In genomic region chr14:45317921-45318411, GRCm38 (mm10) we compare ENCODE assay signal across 7 mouse cellular contexts. TPM values are rescaled to one million over a fixed set of nuclear protein-coding genes. Genes with fewer than 3 reads are reported as not detected.
A peak's percentile ranks its signal among the peaks of the same experiment; 100 is the strongest.
DNase-seq lines count a peak whose midpoint lies in the region; ATAC-seq and TF ChIP-seq lines count a peak whose summit lies in the region.

No protein-coding gene starts in this region.

- H3K4me1 ChIP-seq in heart, embryonic 14.5 days (ENCODE audit: control insufficient read depth in 2 of 2, insufficient read depth in 2 of 2, low read length in 2 of 2): peaks cover 6 to 27% of the 10 kb centered on the region in 2 experiments
- peaks cover 45 to 53% of the 10 kb centered on the region in 2 experiments for H3K4me1 ChIP-seq in liver, embryonic 14.5 days (replicated peaks; ENCODE audit: control insufficient read depth in 2 of 2, insufficient read depth in 2 of 2, low read length in 1 of 2)
- peaks cover 14% of the 10 kb centered on the region for H3K4me1 ChIP-seq in neural tube, embryonic 14.5 days (ENCODE audit: control insufficient read depth, insufficient read depth, low read length)

- peak overlapping the region; percentile 98 for H3K9ac ChIP-seq in heart, embryonic 14.5 days (ENCODE audit: low read length)
- H3K9ac ChIP-seq in liver, embryonic 14.5 days (replicated peaks): peak overlapping the region; percentile 94
- H3K9ac ChIP-seq in neural tube, embryonic 14.5 days (replicated peaks; ENCODE audit: low read depth, low read length): peak overlapping the region; percentile 95

- no peaks in the 10 kb centered on the region for H3K27me3 ChIP-seq in heart, embryonic 14.5 days (ENCODE audit: control insufficient read depth, insufficient read depth, low read length)
- no peaks in the 10 kb centered on the region for H3K27me3 ChIP-seq in liver, embryonic 14.5 days (ENCODE audit: control insufficient read depth, insufficient read depth, low read length)
- H3K27me3 ChIP-seq in neural tube, embryonic 14.5 days (ENCODE audit: control insufficient read depth, insufficient read depth, low read length): no peaks in the 10 kb centered on the region

- H3K27ac ChIP-seq in heart, embryonic 14.5 days (replicated peaks in 1 of 2; ENCODE audit: control insufficient read depth in 1 of 2, insufficient read depth in 1 of 2, low read depth in 2 of 2, low read length in 2 of 2): peak overlapping the region; percentile 81 to 93
- peak overlapping the region; percentile 52 for H3K27ac ChIP-seq in liver, embryonic 14.5 days
- H3K27ac ChIP-seq in neural tube, embryonic 14.5 days (ENCODE audit: low read depth, low read length): peak overlapping the region; percentile 92

- peak; percentile 43 for ATAC-seq in heart, embryonic 14.5 days (ENCODE audit: insufficient number of reproducible peaks, insufficient read depth, low FRiP score, low read depth)
- peak; percentile 59 for ATAC-seq in liver, embryonic 14.5 days (ENCODE audit: insufficient read depth)
- no peak; the same call in 1 of the 2 replicates for ATAC-seq in neural tube, embryonic 14.5 days (ENCODE audit: low read depth)

- DNase-seq in retina, postnatal 7 days (ENCODE audit: low read depth, low spot score): peak; percentile 8
- DNase-seq in retina, postnatal 1 day: no peak
- peak; percentile 50 for DNase-seq in c-Kit-negative CD71-positive TER-119-positive erythroid progenitor cells, embryonic 14.5 days (ENCODE audit: low read depth, low spot score)
- no peak for DNase-seq in liver, embryonic 14.5 days (ENCODE audit: low read depth in 3 of 3, low spot score in 3 of 3)
- DNase-seq in urinary bladder, postnatal 25 days (ENCODE audit: low spot score): no peak

- TF ChIP-seq EP300 in liver, embryonic 14.5 days (IDR thresholded peaks at IDR 0.05; ENCODE audit: low read depth): no peak

- no peaks in the 10 kb centered on the region for H3K36me3 ChIP-seq in heart, embryonic 14.5 days (ENCODE audit: control insufficient read depth, insufficient read depth, low read length)
- H3K36me3 ChIP-seq in liver, embryonic 14.5 days (replicated peaks; ENCODE audit: control insufficient read depth, insufficient read depth, low read depth): no peaks in the 10 kb centered on the region
- H3K36me3 ChIP-seq in neural tube, embryonic 14.5 days (ENCODE audit: control insufficient read depth, insufficient read depth, low read length): no peaks in the 10 kb centered on the region

- H3K4me3 ChIP-seq in heart, embryonic 14.5 days (ENCODE audit: control insufficient read depth in 1 of 2, insufficient read depth in 1 of 2, low read depth in 1 of 2, low read length in 2 of 2): peak overlapping the region; percentile 89 to 99
- peak overlapping the region; percentile 91 to 96 for H3K4me3 ChIP-seq in liver, embryonic 14.5 days (ENCODE audit: insufficient read depth in 1 of 2, low read depth in 2 of 2, low read length in 2 of 2)
- peak overlapping the region; percentile 96 for H3K4me3 ChIP-seq in neural tube, embryonic 14.5 days (ENCODE audit: low read depth, low read length)

- under 1% methylated on average over 34 of the region's 38 CpGs for WGBS in heart, embryonic 14.5 days
- under 1% methylated on average over 37 of the region's 38 CpGs for WGBS in liver, embryonic 14.5 days (ENCODE audit: insufficient replicate concordance)
- WGBS in neural tube, embryonic 14.5 days: under 1% methylated on average over 30 of the region's 38 CpGs

- TF ChIP-seq CTCF in liver, embryonic 14.5 days (IDR thresholded peaks at IDR 0.05; ENCODE audit: low read depth): no peak

- peak overlapping the region; percentile 67 for H3K4me2 ChIP-seq in heart, embryonic 14.5 days (ENCODE audit: low read length)
- H3K4me2 ChIP-seq in liver, embryonic 14.5 days (ENCODE audit: low read depth): peak overlapping the region; percentile 97
- H3K4me2 ChIP-seq in neural tube, embryonic 14.5 days (ENCODE audit: low read depth, low read length): peak overlapping the region; percentile 71

- H3K9me3 ChIP-seq in heart, embryonic 14.5 days (ENCODE audit: control insufficient read depth, low read length): no peaks in the 10 kb centered on the region
- H3K9me3 ChIP-seq in liver, embryonic 14.5 days (ENCODE audit: control insufficient read depth, low read length): no peaks in the 10 kb centered on the region
- H3K9me3 ChIP-seq in neural tube, embryonic 14.5 days (ENCODE audit: control insufficient read depth, low read length): no peaks in the 10 kb centered on the region

RNA-seq across cellular contexts. Expression of gene Ero1l, which starts 0.6 kb away (rescaled TPM):
- 26.4 and 35.3 TPM in 2 replicates for polyA plus RNA-seq in heart, embryonic 14.5 days (2014; fragmentation: Nextera tagmentation; extraction: Ambion mirVana)
- polyA plus RNA-seq in liver, embryonic 14.5 days (2012; rRNA removed): 10.2 and 12.1 TPM in 2 replicates
- 25.6 and 30.4 TPM in 2 replicates for polyA plus RNA-seq in liver, embryonic 14.5 days (2014; fragmentation: Nextera tagmentation; extraction: Ambion mirVana)
- 21.1 and 24.3 TPM in 2 replicates for polyA plus RNA-seq in neural tube, embryonic 14.5 days (2014; fragmentation: Nextera tagmentation; extraction: Ambion mirVana)

RNA-seq across cellular contexts. Expression of gene Psmc6, which starts 11.6 kb away (rescaled TPM):
- 128 and 139 TPM in 2 replicates for polyA plus RNA-seq in heart, embryonic 14.5 days (2014; fragmentation: Nextera tagmentation; extraction: Ambion mirVana)
- 29.4 and 58.1 TPM in 2 replicates for polyA plus RNA-seq in liver, embryonic 14.5 days (2012; rRNA removed)
- polyA plus RNA-seq in liver, embryonic 14.5 days (2014; fragmentation: Nextera tagmentation; extraction: Ambion mirVana): 113 and 115 TPM in 2 replicates
- 184 and 192 TPM in 2 replicates for polyA plus RNA-seq in neural tube, embryonic 14.5 days (2014; fragmentation: Nextera tagmentation; extraction: Ambion mirVana)

RNA-seq across cellular contexts. Expression of gene Styx, which starts 32.9 kb away (rescaled TPM):
- polyA plus RNA-seq in heart, embryonic 14.5 days (2014; fragmentation: Nextera tagmentation; extraction: Ambion mirVana): 68.3 and 73.9 TPM in 2 replicates
- polyA plus RNA-seq in liver, embryonic 14.5 days (2012; rRNA removed): 2.4 and 3.8 TPM in 2 replicates
- 15.5 and 21.3 TPM in 2 replicates for polyA plus RNA-seq in liver, embryonic 14.5 days (2014; fragmentation: Nextera tagmentation; extraction: Ambion mirVana)
- 74.1 and 76.1 TPM in 2 replicates for polyA plus RNA-seq in neural tube, embryonic 14.5 days (2014; fragmentation: Nextera tagmentation; extraction: Ambion mirVana)

Comparison
In these comparisons a context has a peak if more than half of its experiments do, and no peak if none do; other contexts are left out.
1. DNase-seq: peak in retina, postnatal 7 days (single experiment) and c-Kit-negative CD71-positive TER-119-positive erythroid progenitor cells, embryonic 14.5 days (single experiment); none in retina, postnatal 1 day (single experiment), liver, embryonic 14.5 days (0 of 3) and urinary bladder, postnatal 25 days (single experiment).
2. Peak in every context shown above with its lines, with median percentiles within 50 percentile points of each other: H3K27ac ChIP-seq, H3K4me2 ChIP-seq, H3K4me3 ChIP-seq and H3K9ac ChIP-seq.